ENCODE assay signal across 11 mouse cellular contexts in genomic region chr6:134144231-134145130, GRCm38 (mm10).
A peak's percentile ranks its signal among the peaks of the same experiment; 100 is the strongest.
DNase-seq lines count a peak whose midpoint lies in the region; ATAC-seq and TF ChIP-seq lines count a peak whose summit lies in the region.
"Had no signal": no experiment of that assay in that cellular context is flagged by ENCODE, and none has a peak within 500 bp of the region (broad histone marks: within the 10 kb centered on the region; RNA-seq: fewer than 3 reads in every experiment).

No protein-coding gene starts in this region.

- no peak overlapping the region for H3K9ac ChIP-seq in intestine, embryonic 15.5 days

- TF ChIP-seq POLR2A in kidney, adult 2 months (IDR thresholded peaks at IDR 0.05; ENCODE audit: low read depth, low read length): no peak

- no peaks in the 10 kb centered on the region for H3K27me3 ChIP-seq in kidney, adult 2 months (replicated peaks; ENCODE audit: control insufficient read depth, insufficient read depth, low read length)
- no peaks in the 10 kb centered on the region for H3K27me3 ChIP-seq in intestine, embryonic 15.5 days (replicated peaks)

- no peak for TF ChIP-seq CTCF in kidney, adult 2 months (conservative IDR thresholded peaks at IDR 0.05; ENCODE audit: insufficient read depth, insufficient read length, low read depth, low read length)

- H3K9me3 ChIP-seq in intestine, embryonic 15.5 days: no peaks in the 10 kb centered on the region

- DNase-seq in kidney, adult 2 months: peak; percentile 60
- DNase-seq in kidney, adult 11 months: no peak
- peak; percentile 41 for DNase-seq in lung, postnatal 10 days
- no peak for DNase-seq in cerebellum, adult 8-10 months
- no peak for DNase-seq in embryo, embryonic 10 days (ENCODE audit: low spot score)
- DNase-seq in left cerebral cortex, postnatal 4 days: no peak
- DNase-seq: right cerebral cortex, adult 18-20 months; thymus, adult 18-20 months had no signal

- H3K4me1 ChIP-seq in kidney, adult 2 months (ENCODE audit: control insufficient read depth, insufficient read depth, low read length): peaks cover 26% of the 10 kb centered on the region
- H3K4me1 ChIP-seq in brown adipose tissue, adult 24 weeks (ENCODE audit: control insufficient read depth, insufficient read depth, insufficient read length, low read length): peaks cover 21% of the 10 kb centered on the region
- H3K4me1 ChIP-seq in intestine, embryonic 15.5 days (replicated peaks): peaks cover 49% of the 10 kb centered on the region

- intact Hi-C loops in left cerebral cortex, postnatal 4 days (cut with DNase I): no loop called here

- 58% methylated on average over 15 of the region's 15 CpGs for WGBS in kidney, adult 2 months
- WGBS in intestine, embryonic 15.5 days: 34% methylated on average over 15 of the region's 15 CpGs

- H3K4me3 ChIP-seq in kidney, adult 2 months (ENCODE audit: insufficient read depth, low read depth, low read length): no peak overlapping the region
- H3K4me3 ChIP-seq in brown adipose tissue, adult 24 weeks (ENCODE audit: insufficient read depth, low read depth, low read length): no peak overlapping the region
- no peak overlapping the region for H3K4me3 ChIP-seq in intestine, embryonic 15.5 days (replicated peaks)

- H3K4me2 ChIP-seq in intestine, embryonic 15.5 days (replicated peaks): no peak overlapping the region; the same call in 1 of the 2 replicates

- H3K36me3 ChIP-seq in kidney, adult 2 months (ENCODE audit: control insufficient read depth, insufficient read depth, low read length): no peaks in the 10 kb centered on the region; the same call in 1 of the 2 replicates
- no peaks in the 10 kb centered on the region for H3K36me3 ChIP-seq in intestine, embryonic 15.5 days

- peak overlapping the region; percentile 32 for H3K27ac ChIP-seq in kidney, adult 2 months (ENCODE audit: insufficient read depth, low read depth, low read length)
- H3K27ac ChIP-seq in brown adipose tissue, adult 24 weeks (replicated peaks; ENCODE audit: low read depth, low read length): peak overlapping the region; percentile 85
- H3K27ac ChIP-seq in intestine, embryonic 15.5 days: peak overlapping the region; percentile 61
- H3K27ac ChIP-seq: hindbrain, postnatal 0 days had no signal

- peak; percentile 60 for ATAC-seq in intestine, embryonic 15.5 days
- ATAC-seq: hindbrain, postnatal 0 days had no signal

Comparison
In these comparisons a context has a peak if more than half of its experiments do, and no peak if none do; other contexts are left out.
1. DNase-seq: peak in kidney, adult 2 months (single experiment) and lung, postnatal 10 days (single experiment); none in kidney, adult 11 months (single experiment), cerebellum, adult 8-10 months (single experiment), embryo, embryonic 10 days (single experiment) and left cerebral cortex, postnatal 4 days (single experiment).
2. H3K27ac ChIP-seq: peak in every context shown above with its lines; median percentile 85 in brown adipose tissue, adult 24 weeks; 61 in intestine, embryonic 15.5 days; 32 in kidney, adult 2 months.